Mouse (Mus musculus): ENCODE results near the gene Cd180.
"Not testable (repeated sequence)": the region's sequence is repeated elsewhere in the genome, so short reads cannot be mapped to it uniquely, and the experiment has no call there.

Cd180 gene

GRCm38 (mm10) chr13:102677602-102678001 is 15.8 kb upstream of the Cd180 start:
- DNase-seq (ENCODE audit: low read depth, low spot score) = not testable (repeated sequence)

- DNase-seq (ENCODE audit: low read depth, low spot score) = peak; percentile 70
Measured at GRCm38 (mm10) chr13:102678482-102678881, 14.9 kb upstream of the Cd180 start.

- DNase-seq (ENCODE audit: low read depth, low spot score) = no peak
Measured at GRCm38 (mm10) chr13:102684890-102685289, 8.5 kb upstream of the Cd180 start.

GRCm38 (mm10) chr13:102688121-102688520 is 5.2 kb upstream of the Cd180 start:
- no peak for DNase-seq (ENCODE audit: low read depth, low spot score)

- DNase-seq (ENCODE audit: low read depth, low spot score) = no peak
Measured at GRCm38 (mm10) chr13:102689201-102690090, 3.9 kb upstream of the Cd180 start.

GRCm38 (mm10) chr13:102690184-102690583 is 3.2 kb upstream of the Cd180 start:
- DNase-seq (ENCODE audit: low read depth, low spot score) = no peak

GRCm38 (mm10) chr13:102691408-102692150 is 1.8 kb upstream of the Cd180 start:
- no peak for DNase-seq (ENCODE audit: low read depth, low spot score)

GRCm38 (mm10) chr13:102694154-102694553 is 796 bp downstream of the Cd180 start:
- DNase-seq (ENCODE audit: low read depth, low spot score) = no peak

GRCm38 (mm10) chr13:102695121-102695905 is 2.0 kb downstream of the Cd180 start:
- no peak for DNase-seq (ENCODE audit: low read depth, low spot score)

- no peak for DNase-seq (ENCODE audit: low read depth, low spot score)
Measured at GRCm38 (mm10) chr13:102698335-102698734, 5.0 kb downstream of the Cd180 start.

GRCm38 (mm10) chr13:102698751-102699323 is 5.5 kb downstream of the Cd180 start:
- DNase-seq (ENCODE audit: low read depth, low spot score) = no peak

GRCm38 (mm10) chr13:102700176-102700575 is 6.8 kb downstream of the Cd180 start:
- no peak for DNase-seq (ENCODE audit: low read depth, low spot score)

- no peak for DNase-seq (ENCODE audit: low read depth, low spot score)
Measured at GRCm38 (mm10) chr13:102700744-102701143, 7.4 kb downstream of the Cd180 start.

- DNase-seq (ENCODE audit: low read depth, low spot score) = no peak
Measured at GRCm38 (mm10) chr13:102716973-102717372, 23.6 kb downstream of the Cd180 start.

- no peak for DNase-seq (ENCODE audit: low read depth, low spot score)
Measured at GRCm38 (mm10) chr13:102725416-102725815, 32.1 kb downstream of the Cd180 start.

GRCm38 (mm10) chr13:102725906-102726305 is 32.5 kb downstream of the Cd180 start:
- DNase-seq (ENCODE audit: low read depth, low spot score) = no peak

- DNase-seq (ENCODE audit: low read depth, low spot score) = no peak
Measured at GRCm38 (mm10) chr13:102726876-102727275, 33.5 kb downstream of the Cd180 start.

- DNase-seq (ENCODE audit: low read depth, low spot score) = no peak
Measured at GRCm38 (mm10) chr13:102728035-102728434, 34.7 kb downstream of the Cd180 start.

GRCm38 (mm10) chr13:102728951-102729350 is 35.6 kb downstream of the Cd180 start:
- DNase-seq (ENCODE audit: low read depth, low spot score) = not testable (repeated sequence)

GRCm38 (mm10) chr13:102733063-102733462 is 39.7 kb downstream of the Cd180 start:
- no peak for DNase-seq (ENCODE audit: low read depth, low spot score)

- DNase-seq (ENCODE audit: low read depth, low spot score) = no peak
Measured at GRCm38 (mm10) chr13:102737811-102738210, 44.5 kb downstream of the Cd180 start.
